Mouse (Mus musculus): ENCODE measurements around the gene Dcdc2c.

Dcdc2c gene

GRCm38 (mm10) chr12:28552299-28552698, at the start of gene Dcdc2c:
Gene Dcdc2c, minus strand, starts transcription at chr12:28552399.
- DNase-seq, result no peak

- DNase-seq, result no peak
These were observed 46.4 kb upstream of the Dcdc2c start for GRCm38 (mm10) chr12:28598526-28598991.

- no peak for DNase-seq
These were observed 45.9 kb upstream of the Dcdc2c start for GRCm38 (mm10) chr12:28598110-28598509.

GRCm38 (mm10) chr12:28597699-28598098, 45.5 kb upstream of the Dcdc2c start:
- DNase-seq, result no peak

- no peak for DNase-seq
These were observed 44.7 kb upstream of the Dcdc2c start for GRCm38 (mm10) chr12:28596851-28597250.

- no peak for DNase-seq
These were observed 38.2 kb upstream of the Dcdc2c start for GRCm38 (mm10) chr12:28590428-28590827.

GRCm38 (mm10) chr12:28589090-28589868, 37.1 kb upstream of the Dcdc2c start:
- DNase-seq, result peak; percentile 83

- no peak for DNase-seq
These were observed 35.8 kb upstream of the Dcdc2c start for GRCm38 (mm10) chr12:28587949-28588348.

- DNase-seq, result no peak
These were observed 31.8 kb upstream of the Dcdc2c start for GRCm38 (mm10) chr12:28584036-28584435.

- DNase-seq, result no peak
These were observed 30.2 kb upstream of the Dcdc2c start, which contains the start of gene Allc for GRCm38 (mm10) chr12:28582423-28582822. Gene Allc, minus strand, starts transcription at chr12:28582523.

GRCm38 (mm10) chr12:28579132-28579531, 26.9 kb upstream of the Dcdc2c start:
- DNase-seq, result peak; percentile 8

- no peak for DNase-seq
These were observed 25.9 kb upstream of the Dcdc2c start for GRCm38 (mm10) chr12:28578147-28578546.

- no peak for DNase-seq
These were observed 23.3 kb upstream of the Dcdc2c start for GRCm38 (mm10) chr12:28575366-28576070.

- no peak for DNase-seq
These were observed 20.0 kb upstream of the Dcdc2c start for GRCm38 (mm10) chr12:28572241-28572640.

GRCm38 (mm10) chr12:28551775-28552174, 424 bp downstream of the Dcdc2c start:
- no peak for DNase-seq

- DNase-seq, result no peak
These were observed 3.3 kb downstream of the Dcdc2c start for GRCm38 (mm10) chr12:28548887-28549286.

GRCm38 (mm10) chr12:28514264-28514775, 37.9 kb downstream of the Dcdc2c start:
- DNase-seq, result no peak

- DNase-seq, result no peak
These were observed 42.4 kb downstream of the Dcdc2c start for GRCm38 (mm10) chr12:28509699-28510280.

- DNase-seq, result no peak
These were observed 57.9 kb downstream of the Dcdc2c start for GRCm38 (mm10) chr12:28494289-28494688.

- no peak for DNase-seq
These were observed 69.6 kb downstream of the Dcdc2c start for GRCm38 (mm10) chr12:28482483-28483160.

GRCm38 (mm10) chr12:28460951-28461431, 91.2 kb downstream of the Dcdc2c start:
- no peak for DNase-seq

GRCm38 (mm10) chr12:28460523-28460922, 91.7 kb downstream of the Dcdc2c start:
- no peak for DNase-seq

- DNase-seq, result no peak
These were observed 93.4 kb downstream of the Dcdc2c start for GRCm38 (mm10) chr12:28458786-28459185.

All from kidney, adult 18-20 months (tissue).